Mouse (Mus musculus): Measurements from ENCODE around the gene Defb29. TPM values are rescaled to one million over a fixed set of nuclear protein-coding genes. Genes with fewer than 3 reads are reported as not detected.

Gene Defb29
- total and polyA plus RNA-seq, 2 experiments from 2014 or later: not detected

DNA sequence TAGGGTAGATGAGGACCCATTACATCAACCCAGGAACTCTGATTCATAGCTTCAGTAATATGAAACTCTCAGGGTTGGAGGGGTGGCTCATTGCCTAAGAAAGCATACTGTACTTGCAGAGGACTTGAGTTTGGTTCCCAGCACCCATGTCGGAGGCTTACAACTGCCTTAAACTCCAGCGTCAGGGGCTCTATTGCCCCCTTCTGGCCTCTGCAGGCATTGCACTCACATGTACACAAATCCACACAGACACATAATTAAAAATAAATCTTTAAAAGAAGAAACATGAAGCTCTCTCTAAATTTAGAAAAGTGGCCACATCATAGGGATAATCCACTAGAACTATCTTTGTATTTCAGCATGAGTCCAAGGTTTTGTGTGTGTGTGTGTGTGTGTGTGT lies 3.0 kb upstream of the Defb29 start:
- TF ChIP-seq EP300 (IDR thresholded peaks at IDR 0.05; ENCODE audit: low read depth): no peak
- no peak for TF ChIP-seq CTCF (IDR thresholded peaks at IDR 0.05; ENCODE audit: low read depth)
- H3K9me3 ChIP-seq (replicated peaks; ENCODE audit: control insufficient read depth, low read length): no peaks in the 10 kb centered on the region
- DNase-seq (ENCODE audit: low spot score) (no peak), ATAC-seq (ENCODE audit: insufficient read depth, low read depth) (no peak)
- H3K27ac ChIP-seq (ENCODE audit: low read depth): no peak overlapping the region
- no peaks in the 10 kb centered on the region for H3K36me3 ChIP-seq (replicated peaks; ENCODE audit: control insufficient read depth, insufficient read depth, low read length)
- no peaks in the 10 kb centered on the region for H3K27me3 ChIP-seq (ENCODE audit: control insufficient read depth, insufficient read depth, low read length)
- no peaks in the 10 kb centered on the region for H3K4me1 ChIP-seq (ENCODE audit: control insufficient read depth, insufficient read depth)
- H3K4me2 ChIP-seq (ENCODE audit: low read depth, low read length): no peak overlapping the region
- 69% methylated on average over 2 of the region's 2 CpGs for WGBS
- H3K9ac ChIP-seq (replicated peaks; ENCODE audit: low read depth, low read length): no peak overlapping the region
- H3K4me3 ChIP-seq (ENCODE audit: low read depth, low read length): no peak overlapping the region

DNA sequence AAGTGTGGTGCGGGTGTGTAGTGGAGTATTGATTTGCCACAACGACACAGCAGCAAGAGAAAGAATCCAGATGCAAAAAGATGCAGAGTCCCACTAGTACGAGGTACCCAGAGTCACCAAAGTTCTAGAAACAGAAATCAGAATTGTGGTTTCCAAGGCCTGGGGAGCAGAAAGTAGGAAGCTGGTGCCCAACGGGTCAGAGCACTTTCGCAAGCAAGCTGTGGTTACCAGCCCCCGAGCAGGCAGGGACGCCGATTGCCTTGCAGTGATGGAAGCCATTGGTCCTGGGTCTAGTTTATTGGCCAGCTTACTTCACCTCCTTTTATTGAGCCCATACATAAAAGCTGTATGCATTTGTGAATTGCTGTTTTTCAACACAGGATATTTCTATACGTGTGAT lies 2.1 kb upstream of the Defb29 start:
- no peak for ATAC-seq (ENCODE audit: insufficient read depth, low read depth)
- H3K4me1 ChIP-seq (ENCODE audit: control insufficient read depth, insufficient read depth): no peaks in the 10 kb centered on the region
- no peak for TF ChIP-seq EP300 (IDR thresholded peaks at IDR 0.05; ENCODE audit: low read depth)
- no peak for TF ChIP-seq CTCF (IDR thresholded peaks at IDR 0.05; ENCODE audit: low read depth)
- no peak overlapping the region for H3K27ac ChIP-seq (ENCODE audit: low read depth)
- H3K9ac ChIP-seq (replicated peaks; ENCODE audit: low read depth, low read length): no peak overlapping the region
- DNase-seq (ENCODE audit: low spot score): no peak
- H3K27me3 ChIP-seq (ENCODE audit: control insufficient read depth, insufficient read depth, low read length): no peaks in the 10 kb centered on the region
- no peaks in the 10 kb centered on the region for H3K36me3 ChIP-seq (replicated peaks; ENCODE audit: control insufficient read depth, insufficient read depth, low read length)
- H3K4me3 ChIP-seq (ENCODE audit: low read depth, low read length): no peak overlapping the region
- 76% methylated on average over 9 of the region's 9 CpGs for WGBS
- no peak overlapping the region for H3K4me2 ChIP-seq (ENCODE audit: low read depth, low read length)
- H3K9me3 ChIP-seq (replicated peaks; ENCODE audit: control insufficient read depth, low read length): no peaks in the 10 kb centered on the region

DNA sequence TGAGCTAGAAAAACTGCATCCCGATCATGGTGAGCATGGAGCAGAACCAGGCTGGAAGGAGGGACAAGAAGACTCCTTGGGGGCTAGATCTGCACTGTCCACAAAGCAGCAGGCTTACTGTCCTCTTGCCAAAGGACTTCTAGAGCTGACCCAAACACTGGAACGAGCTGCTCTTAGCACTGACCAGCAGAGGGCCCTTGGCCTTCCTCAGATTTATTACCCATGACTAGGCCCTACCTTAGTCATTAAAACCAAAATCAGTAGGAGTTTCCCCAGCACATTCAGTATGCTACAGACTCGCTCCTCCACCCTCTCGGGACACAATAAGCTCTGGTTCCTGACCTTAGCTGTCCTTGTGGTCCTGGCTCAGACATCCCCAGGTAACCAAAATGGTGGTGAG lies 21.9 kb downstream of the Defb29 start, which contains the start of gene Defb28:
Gene Defb28, plus strand, starts transcription at position 275 of the 400 bp plus-strand sequence.
- WGBS: 72% methylated on average over 4 of the region's 4 CpGs
- H3K36me3 ChIP-seq (replicated peaks; ENCODE audit: control insufficient read depth, insufficient read depth, low read length): no peaks in the 10 kb centered on the region
- TF ChIP-seq EP300 (IDR thresholded peaks at IDR 0.05; ENCODE audit: low read depth) (no peak), CTCF (IDR thresholded peaks at IDR 0.05; ENCODE audit: low read depth) (no peak)
- H3K9me3 ChIP-seq (replicated peaks; ENCODE audit: control insufficient read depth, low read length): no peaks in the 10 kb centered on the region
- no peak within 1 kb of the TSS for H3K4me2 ChIP-seq (ENCODE audit: low read depth, low read length)
- H3K27me3 ChIP-seq (ENCODE audit: control insufficient read depth, insufficient read depth, low read length): no peaks in the 10 kb centered on the region
- no peaks in the 10 kb centered on the region for H3K4me1 ChIP-seq (ENCODE audit: control insufficient read depth, insufficient read depth)
- H3K27ac ChIP-seq (ENCODE audit: low read depth): no peak within 1 kb of the TSS
- DNase-seq (ENCODE audit: low spot score) (no peak), ATAC-seq (ENCODE audit: insufficient read depth, low read depth) (no peak)
- no peak within 1 kb of the TSS for H3K4me3 ChIP-seq (ENCODE audit: low read depth, low read length)
- no peak within 1 kb of the TSS for H3K9ac ChIP-seq (replicated peaks; ENCODE audit: low read depth, low read length)

- no peak overlapping the region for H3K9ac ChIP-seq (replicated peaks; ENCODE audit: low read depth, low read length)
- TF ChIP-seq EP300 (IDR thresholded peaks at IDR 0.05; ENCODE audit: low read depth) (no peak), CTCF (IDR thresholded peaks at IDR 0.05; ENCODE audit: low read depth) (no peak)
- H3K9me3 ChIP-seq (replicated peaks; ENCODE audit: control insufficient read depth, low read length): no peaks in the 10 kb centered on the region
- no peaks in the 10 kb centered on the region for H3K4me1 ChIP-seq (ENCODE audit: control insufficient read depth, insufficient read depth)
- H3K27me3 ChIP-seq (ENCODE audit: control insufficient read depth, insufficient read depth, low read length): no peaks in the 10 kb centered on the region
- no peaks in the 10 kb centered on the region for H3K36me3 ChIP-seq (replicated peaks; ENCODE audit: control insufficient read depth, insufficient read depth, low read length)
- DNase-seq (ENCODE audit: low spot score) (no peak), ATAC-seq (ENCODE audit: insufficient read depth, low read depth) (no peak)
- no peak overlapping the region for H3K4me2 ChIP-seq (ENCODE audit: low read depth, low read length)
- no peak overlapping the region for H3K27ac ChIP-seq (ENCODE audit: low read depth)
- no peak overlapping the region for H3K4me3 ChIP-seq (ENCODE audit: low read depth, low read length)
- WGBS: 66% methylated on average over 4 of the region's 4 CpGs
These were observed 23.8 kb downstream of the Defb29 start for GRCm38 (mm10) chr2:152516084-152516483.

DNA sequence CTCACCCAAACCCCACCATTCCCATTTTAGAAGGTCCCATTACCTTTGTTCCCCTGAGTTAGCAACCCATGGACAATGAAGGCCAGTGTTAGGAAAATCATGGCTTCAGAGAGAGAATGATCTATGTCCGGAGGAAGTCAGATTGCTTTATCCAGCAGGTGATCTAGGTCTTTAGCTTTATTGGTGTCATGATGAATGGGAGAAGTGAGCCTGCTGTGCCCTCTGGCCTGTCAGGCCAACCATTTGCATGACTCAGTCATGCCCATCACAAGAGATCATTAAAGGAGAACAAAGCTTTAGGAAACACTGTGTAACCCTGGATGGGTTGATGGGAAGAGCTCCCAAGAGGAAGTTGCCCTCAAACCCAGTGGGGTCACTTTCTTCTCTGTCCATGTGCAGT lies 28.3 kb downstream of the Defb29 start, which contains the start of gene Defb26:
Gene Defb26, minus strand, starts transcription at position 101 of the 400 bp plus-strand sequence.
- H3K4me1 ChIP-seq (ENCODE audit: control insufficient read depth, insufficient read depth): no peaks in the 10 kb centered on the region
- no peak for ATAC-seq (ENCODE audit: insufficient read depth, low read depth)
- DNase-seq (ENCODE audit: low spot score): no peak
- H3K9me3 ChIP-seq (replicated peaks; ENCODE audit: control insufficient read depth, low read length): no peaks in the 10 kb centered on the region
- no peaks in the 10 kb centered on the region for H3K36me3 ChIP-seq (replicated peaks; ENCODE audit: control insufficient read depth, insufficient read depth, low read length)
- no peak within 1 kb of the TSS for H3K4me2 ChIP-seq (ENCODE audit: low read depth, low read length)
- TF ChIP-seq CTCF (IDR thresholded peaks at IDR 0.05; ENCODE audit: low read depth) (no peak), EP300 (IDR thresholded peaks at IDR 0.05; ENCODE audit: low read depth) (no peak)
- 87% methylated on average over 1 of the region's 1 CpGs for WGBS
- H3K9ac ChIP-seq (replicated peaks; ENCODE audit: low read depth, low read length): no peak within 1 kb of the TSS
- H3K27ac ChIP-seq (ENCODE audit: low read depth): no peak within 1 kb of the TSS
- H3K4me3 ChIP-seq (ENCODE audit: low read depth, low read length): no peak within 1 kb of the TSS
- H3K27me3 ChIP-seq (ENCODE audit: control insufficient read depth, insufficient read depth, low read length): no peaks in the 10 kb centered on the region

DNA sequence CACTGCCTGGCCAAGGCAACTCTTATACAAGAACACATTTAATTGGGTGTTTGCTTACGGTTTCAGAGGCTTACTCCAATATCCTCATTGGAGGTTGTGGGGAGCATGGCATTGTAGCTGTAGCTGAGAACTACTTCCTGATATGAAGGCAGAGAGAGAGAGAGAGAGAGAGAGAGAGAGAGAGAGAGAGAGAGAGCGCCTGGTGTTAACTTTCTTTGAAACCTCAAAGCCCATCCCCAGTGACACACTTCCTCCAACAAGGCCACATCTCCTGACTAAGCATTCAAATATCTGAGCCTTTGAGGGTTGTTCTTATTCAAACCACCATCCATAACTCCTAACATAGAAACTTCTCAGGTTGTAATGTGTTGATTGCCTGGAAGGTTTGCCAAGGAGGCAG lies 35.9 kb downstream of the Defb29 start:
- no peak overlapping the region for H3K9ac ChIP-seq (replicated peaks; ENCODE audit: low read depth, low read length)
- H3K27me3 ChIP-seq (ENCODE audit: control insufficient read depth, insufficient read depth, low read length): no peaks in the 10 kb centered on the region
- H3K27ac ChIP-seq (ENCODE audit: low read depth): no peak overlapping the region
- ATAC-seq (ENCODE audit: insufficient read depth, low read depth) (no peak), DNase-seq (ENCODE audit: low spot score) (no peak)
- no peak overlapping the region for H3K4me3 ChIP-seq (ENCODE audit: low read depth, low read length)
- H3K36me3 ChIP-seq (replicated peaks; ENCODE audit: control insufficient read depth, insufficient read depth, low read length): no peaks in the 10 kb centered on the region
- TF ChIP-seq EP300 (IDR thresholded peaks at IDR 0.05; ENCODE audit: low read depth): no peak
- TF ChIP-seq CTCF (IDR thresholded peaks at IDR 0.05; ENCODE audit: low read depth): no peak
- no peak overlapping the region for H3K4me2 ChIP-seq (ENCODE audit: low read depth, low read length)
- WGBS: 71% methylated on average over 2 of the region's 2 CpGs
- H3K9me3 ChIP-seq (replicated peaks; ENCODE audit: control insufficient read depth, low read length): no peaks in the 10 kb centered on the region
- no peaks in the 10 kb centered on the region for H3K4me1 ChIP-seq (ENCODE audit: control insufficient read depth, insufficient read depth)
